Mouse (Mus musculus): ENCODE measurements around the gene Tns2. TPM values are rescaled to one million over a fixed set of nuclear protein-coding genes. Genes with fewer than 3 reads are reported as not detected.

Tns2 gene
- total RNA-seq, 2 experiments from 2014 or later: 38.8 to 41.9 TPM

DNA sequence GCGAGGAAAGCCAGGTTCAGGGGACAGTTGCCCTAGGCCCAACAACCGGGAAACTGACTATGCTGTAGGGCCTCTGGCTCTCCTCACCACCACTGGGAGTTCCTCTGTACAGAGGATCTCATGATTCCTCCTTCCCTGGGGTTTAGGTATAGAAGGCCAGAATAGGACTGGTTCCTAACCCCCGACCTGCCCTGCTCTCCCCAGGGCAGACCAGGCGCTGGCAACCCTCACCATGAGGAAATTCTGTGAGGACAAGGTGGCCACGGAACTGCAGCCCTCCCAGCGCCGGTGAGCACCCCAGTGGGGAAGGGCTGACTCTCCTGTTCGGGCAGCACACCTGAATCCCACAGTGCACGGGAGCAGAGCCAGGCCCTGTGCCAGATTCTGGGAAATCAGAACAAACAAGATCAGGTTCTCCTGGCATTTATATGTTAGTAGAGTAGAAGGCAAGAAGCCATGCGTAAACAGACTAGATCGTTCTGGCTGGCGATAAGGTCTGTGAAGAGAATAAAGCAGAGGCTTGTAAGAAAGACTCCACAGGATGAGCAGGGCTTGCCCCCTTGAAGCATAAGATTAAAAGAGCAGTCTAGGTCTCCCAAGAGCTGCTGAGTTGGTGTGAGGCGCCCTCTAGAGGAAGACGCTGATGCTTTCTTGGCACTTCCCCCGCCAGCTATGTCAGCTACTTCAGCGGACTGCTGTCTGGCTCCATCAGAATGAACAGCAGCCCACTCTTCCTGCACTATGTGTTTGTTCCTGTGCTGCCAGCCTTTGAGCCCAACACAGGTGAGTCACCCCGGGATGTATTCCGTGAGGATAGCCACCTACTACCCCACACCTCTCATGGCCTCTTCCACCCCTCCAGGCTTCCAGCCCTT, 8.7 kb downstream of the Tns2 start:
- peak; percentile 84 for DNase-seq

DNA sequence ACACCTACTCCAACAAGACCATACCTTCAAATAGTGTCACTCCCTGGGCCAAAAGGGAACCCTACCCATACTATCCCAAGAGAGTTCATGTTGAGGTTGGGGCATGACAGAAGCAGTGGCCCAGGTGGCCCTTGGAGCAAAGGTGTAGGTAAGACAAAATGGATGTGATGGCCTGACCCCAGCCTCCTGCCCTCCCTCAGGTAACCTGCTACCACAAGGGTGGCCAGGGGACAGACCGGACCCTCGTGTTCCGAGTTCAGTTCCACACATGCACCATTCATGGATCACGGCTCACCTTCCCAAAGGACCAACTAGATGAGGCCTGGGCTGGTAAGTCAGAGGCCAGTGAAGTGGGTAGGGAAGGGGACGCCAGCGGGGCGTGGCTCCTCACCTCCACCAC, 10.1 kb downstream of the Tns2 start:
- DNase-seq: no peak

DNA sequence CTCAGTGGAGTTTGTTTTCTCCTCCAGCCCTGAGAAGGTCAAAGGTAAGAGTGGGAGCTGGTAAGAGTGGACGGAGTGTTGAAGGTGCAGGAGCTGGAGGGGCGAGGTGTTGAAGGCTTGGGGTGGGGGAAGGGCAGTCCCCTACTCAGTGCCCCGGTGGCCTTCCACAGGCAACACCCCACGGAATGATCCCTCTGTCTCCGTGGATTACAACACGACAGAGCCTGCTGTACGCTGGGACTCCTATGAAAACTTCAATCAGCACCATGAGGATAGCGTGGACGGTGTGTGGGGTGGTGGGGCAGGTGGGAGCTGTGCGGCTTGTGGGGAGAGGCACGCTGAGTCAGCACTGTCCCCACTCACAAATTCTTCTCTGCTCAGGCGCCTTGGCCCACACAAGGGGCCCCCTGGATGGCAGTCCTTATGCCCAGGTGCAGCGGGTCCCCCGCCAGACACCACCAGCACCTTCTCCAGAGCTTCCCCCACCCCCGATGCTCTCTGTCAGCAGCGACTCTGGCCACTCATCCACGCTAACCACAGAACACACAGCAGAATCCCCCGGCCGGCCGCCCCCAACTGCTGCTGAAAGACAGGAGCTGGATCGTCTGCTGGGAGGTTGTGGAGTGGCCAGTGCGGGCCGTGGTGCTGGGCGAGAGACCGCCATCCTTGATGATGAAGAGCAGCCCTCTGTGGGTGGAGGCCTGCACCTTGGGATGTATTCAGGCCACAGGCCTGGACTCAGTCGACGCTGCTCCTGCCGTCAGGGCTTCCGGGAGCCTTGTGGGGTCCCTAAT, 10.7 kb downstream of the Tns2 start:
- DNase-seq: no peak

DNA sequence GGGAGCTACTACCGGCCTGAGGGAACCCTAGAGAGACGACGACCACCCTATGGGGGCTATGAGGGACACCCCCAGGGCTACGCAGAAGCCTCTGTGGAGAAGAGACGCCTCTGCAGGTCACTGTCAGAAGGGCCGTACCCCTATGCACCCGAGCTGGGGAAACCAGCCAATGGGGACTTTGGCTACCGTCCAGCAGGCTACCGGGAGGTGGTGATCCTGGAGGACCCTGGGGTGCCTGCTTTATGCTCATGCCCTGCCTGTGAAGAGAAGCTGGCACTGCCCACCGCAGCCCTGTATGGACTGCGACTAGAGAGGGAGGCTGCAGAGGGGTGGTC, 11.2 kb downstream of the Tns2 start:
- peak; percentile 48 for DNase-seq

DNA sequence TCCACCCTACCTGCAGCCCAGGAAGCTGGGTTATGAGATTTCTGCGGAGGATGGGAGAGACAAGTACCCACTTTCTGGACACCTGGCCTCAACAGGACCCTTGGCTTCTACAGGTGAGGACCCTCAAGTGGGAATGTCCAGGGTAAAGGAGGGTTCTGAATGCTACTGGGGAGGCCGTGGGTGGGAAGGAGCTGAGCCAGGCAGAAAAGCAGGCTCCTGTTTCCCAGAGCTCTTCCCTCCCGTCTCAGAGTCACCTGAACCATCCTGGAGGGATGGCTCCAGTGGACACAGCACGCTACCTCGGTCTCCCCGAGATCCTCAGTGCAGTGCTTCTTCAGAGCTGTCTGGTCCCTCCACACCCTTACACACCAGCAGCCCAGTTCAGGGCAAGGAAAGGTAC, 12.0 kb downstream of the Tns2 start:
- no peak for DNase-seq

DNA sequence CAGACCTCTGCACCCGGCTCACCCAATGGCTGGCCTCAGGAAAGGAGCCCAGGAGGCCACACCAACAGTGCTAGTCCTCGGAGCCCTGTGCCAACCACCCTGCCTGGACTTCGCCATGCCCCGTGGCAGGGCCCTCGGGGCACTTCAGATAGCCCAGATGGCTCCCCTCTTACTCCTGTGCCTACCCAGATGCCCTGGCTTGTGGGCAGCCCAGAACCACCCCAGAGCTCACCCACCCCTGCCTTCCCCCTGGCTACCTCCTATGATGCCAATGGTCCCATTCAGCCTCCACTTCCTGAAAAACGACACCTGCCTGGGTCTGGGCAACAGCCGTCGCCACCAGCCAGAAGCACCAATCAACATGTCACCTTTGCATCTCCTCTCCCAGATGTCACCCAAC, 12.6 kb downstream of the Tns2 start:
- no peak for DNase-seq

DNA sequence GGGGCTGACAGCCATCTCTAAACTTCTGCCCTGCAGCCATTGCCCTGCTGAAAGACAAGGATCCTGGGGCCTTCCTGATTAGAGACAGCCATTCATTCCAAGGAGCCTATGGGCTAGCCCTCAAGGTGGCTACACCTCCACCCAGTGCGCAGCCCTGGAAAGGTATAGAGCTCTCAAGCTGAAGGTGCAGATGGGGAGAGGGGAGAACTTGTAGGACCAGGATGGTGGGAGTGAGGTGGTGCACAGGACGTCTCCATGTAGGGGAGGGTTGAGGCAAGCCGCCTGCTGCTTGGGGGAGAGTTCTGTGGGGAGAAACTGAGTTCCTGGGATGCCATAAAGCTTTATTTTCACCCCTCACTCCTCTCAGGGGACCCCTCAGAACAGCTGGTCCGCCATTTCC, 13.5 kb downstream of the Tns2 start:
- no peak for DNase-seq

DNA sequence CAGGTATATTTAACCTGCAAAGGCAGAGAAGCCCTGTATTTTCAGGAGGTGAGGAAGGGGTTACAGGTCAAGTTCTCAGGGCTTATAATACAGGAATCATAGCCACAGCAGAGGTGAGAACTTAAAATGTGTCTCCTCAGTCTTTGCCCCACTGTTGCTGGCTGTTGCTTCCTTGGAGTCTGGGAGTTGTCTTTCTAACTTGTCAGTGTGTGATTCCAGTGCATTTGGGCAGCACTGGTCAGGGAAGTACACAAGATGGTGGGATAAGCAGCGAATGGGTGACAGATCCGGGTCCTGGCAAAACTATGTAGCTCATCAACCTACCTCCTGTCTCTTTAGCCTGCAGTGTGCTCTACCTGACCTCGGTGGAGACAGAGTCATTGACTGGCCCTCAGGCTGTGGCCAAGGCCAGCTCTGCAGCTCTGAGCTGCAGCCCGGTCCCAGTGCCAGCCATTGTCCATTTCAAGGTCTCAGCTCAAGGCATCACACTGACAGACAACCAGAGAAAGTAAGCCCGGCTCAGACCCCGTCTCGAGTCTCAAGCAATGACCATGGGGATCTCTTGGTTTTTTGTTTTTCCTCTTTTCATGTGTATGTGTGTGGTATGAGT, 14.5 kb downstream of the Tns2 start:
- DNase-seq: no peak

DNA sequence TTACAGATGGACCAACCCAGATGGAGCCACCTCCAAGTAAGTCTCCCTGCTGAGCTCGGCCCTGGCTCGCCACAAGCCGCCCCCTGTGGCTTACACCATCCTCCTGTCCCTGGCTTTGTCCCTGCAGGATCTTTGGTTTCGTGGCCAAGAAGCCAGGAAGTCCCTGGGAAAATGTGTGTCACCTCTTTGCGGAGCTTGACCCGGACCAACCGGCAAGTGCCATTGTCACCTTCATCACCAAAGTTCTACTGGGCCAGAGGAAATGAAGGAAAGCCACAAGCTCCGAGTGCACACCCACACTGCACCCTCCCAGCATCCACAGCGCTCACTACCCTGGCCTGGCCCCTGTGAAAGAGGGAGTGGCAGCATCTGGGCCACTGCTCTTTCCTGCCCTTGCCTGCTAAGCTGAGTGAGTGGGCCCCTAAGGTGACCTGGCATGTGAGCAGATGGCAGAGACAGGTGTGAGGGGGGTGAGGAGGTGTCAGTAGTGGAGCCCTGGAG, 15.6 kb downstream of the Tns2 start:
- DNase-seq: no peak

DNA sequence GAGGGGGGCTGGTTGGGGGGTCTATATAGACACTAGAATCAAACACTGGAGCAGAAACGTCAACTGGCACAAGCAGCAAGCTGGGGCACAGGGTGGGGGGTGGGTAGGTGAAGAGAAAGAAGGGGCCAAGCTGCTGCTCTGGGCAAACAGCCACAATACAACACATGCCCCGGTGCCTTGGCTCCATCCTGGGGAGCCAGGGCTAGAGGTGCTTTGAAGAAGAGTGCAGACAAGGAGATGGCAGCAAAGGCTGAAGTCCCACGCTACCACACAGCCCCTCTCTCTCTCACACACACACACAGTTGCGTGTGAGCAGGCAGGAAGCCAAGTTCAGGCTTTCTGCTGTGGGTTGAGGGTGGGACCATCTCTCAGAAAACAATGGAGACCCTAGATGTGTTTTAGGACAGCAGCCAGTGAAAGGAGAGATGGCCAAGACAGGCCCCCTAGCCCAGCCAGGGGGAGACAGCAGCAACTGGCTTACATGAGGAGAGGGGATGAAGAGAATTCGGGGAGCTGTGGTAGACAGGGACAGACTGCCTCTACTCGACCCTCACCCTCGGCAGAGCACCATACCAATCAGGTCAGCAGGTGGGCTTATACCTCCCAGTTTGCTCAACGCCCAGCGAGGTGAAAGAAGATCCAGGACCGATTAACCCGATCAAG, 16.7 kb downstream of the Tns2 start:
- DNase-seq: peak; percentile 15

DNA sequence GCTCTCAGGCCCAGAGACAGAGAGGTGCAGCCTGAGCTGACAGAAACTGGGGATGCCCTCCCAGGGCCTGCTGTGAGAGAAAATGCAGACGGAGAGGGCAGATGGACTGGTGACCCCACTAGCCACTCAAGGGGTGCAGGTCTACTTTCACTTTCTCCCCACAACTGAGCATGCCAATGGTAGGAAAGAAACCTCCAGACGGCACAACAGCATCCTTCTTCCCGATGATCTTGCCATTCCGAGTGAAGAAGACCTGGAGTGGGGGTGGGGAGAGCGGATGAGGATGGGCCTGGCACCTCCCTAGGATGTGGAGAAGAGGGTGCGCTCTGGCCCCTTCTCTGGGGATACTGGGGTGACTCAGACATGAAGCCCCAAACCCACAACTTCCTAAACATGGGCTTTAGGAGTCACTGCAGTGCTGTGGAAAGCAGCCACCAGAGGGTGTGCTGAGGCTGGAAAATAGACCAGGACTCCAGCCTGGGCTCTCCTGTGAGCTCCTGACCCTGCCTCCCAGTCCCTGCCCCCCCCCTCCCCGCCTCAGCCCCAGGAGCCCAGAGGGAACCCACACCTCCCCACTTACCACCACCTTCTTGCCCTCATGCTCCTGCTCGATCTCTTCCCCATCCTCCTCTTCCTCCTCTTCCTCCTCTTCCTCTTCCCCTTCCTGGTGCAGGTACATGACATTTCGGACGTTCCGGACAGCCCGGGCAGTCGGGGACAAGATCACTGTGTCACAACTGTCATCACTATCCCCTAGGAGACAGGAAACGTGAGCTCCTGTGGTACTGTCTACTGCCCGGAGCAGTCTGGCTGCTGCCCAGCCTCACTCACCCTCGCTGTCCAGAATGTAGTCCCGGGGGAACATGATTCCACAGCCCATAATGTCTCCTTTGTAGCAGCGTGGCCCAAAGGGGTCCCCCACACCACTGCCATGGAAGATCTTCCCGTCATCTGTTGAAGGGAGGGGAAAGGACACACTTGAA, 17.5 kb downstream of the Tns2 start:
- DNase-seq: peak; percentile 51

DNA sequence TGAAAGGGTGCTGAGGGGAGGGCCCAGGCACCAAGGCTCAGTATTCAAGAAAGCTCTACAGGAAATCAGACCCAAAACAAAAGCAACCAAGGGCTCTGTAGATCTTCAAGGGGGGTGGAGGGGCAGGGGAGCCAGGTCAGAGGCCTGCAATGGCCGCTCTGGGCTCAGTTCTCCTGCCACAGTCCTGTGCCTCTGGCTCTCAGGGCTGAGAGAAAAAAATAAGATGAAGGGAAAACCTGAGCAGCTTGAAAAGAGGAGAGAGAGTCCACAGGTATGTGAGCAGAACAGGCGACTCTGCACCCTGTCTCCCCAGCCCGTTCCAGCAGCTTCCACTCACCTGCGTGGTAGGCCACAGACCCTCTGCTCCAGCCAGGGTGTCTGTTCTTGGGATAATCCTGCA, 18.4 kb downstream of the Tns2 start:
- DNase-seq: no peak

DNA sequence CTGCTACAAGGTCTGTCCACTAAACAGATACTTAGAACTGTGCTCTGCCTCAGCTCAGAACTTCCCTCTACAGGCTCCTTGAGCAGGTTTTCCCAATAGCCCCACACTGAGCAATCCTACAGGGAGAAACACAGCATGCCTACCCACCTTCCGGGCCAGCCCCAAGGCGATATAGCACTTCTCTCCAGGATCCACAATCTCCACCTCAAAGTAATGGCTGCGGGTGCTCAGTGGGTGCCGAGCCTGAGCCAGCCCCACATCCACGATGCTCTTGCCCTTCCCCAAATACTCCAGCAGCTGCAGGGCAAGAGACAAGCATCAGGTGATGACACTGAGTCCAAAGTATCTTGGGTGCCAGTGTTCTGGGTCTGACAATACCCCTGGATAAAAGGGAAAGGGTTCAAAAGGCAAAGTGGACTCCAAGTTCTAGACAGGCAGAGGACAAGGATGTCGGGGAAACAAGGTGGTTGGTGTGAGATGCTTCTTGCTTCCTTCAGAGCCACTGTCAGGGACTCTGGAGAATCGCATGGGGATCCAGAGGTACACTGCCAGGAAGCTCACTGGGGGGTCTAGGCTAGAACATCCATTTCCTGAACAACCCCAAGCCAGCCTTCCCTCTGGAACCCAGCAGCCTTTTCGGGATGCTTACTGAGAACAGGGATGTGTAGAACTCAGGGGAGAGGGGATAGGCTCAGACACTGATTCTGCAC, 19.1 kb downstream of the Tns2 start:
- no peak for DNase-seq

DNA sequence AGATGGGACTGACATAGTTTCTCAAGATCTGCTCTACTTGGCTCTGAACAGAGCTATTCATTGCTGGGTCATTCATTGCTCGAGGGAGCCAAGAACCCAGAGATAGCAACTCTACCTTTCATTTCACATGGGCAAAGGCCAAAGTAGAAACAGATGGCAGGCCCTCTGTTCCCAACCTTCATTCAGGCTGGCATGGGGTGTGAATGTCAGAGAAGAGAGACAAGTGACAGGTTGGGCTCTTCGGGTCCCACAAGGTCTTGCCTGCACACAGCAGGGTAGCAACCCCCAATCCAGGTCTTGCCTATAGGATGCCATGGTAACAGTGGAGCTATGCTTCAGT, 19.6 kb downstream of the Tns2 start:
- no peak for DNase-seq

DNA sequence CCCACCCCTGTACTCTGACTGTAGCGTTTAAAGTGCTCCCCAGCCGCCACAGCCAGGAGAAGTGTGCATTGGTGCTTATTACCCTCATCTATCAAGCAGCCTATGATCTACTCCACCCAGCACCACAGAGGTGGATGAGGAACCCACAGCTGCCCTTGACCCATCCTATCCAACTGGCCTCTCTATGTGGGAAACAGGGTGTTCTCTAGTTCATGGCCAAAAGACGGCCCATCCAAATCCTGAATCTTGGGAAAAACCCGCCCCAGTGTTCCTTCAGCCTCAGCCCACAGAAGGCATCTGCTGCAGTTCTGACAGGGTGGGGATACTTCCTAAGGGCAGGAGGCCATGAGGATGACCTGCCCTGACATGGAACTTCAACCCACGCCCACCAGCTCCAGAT, 20.3 kb downstream of the Tns2 start:
- DNase-seq: peak; percentile 32

DNA sequence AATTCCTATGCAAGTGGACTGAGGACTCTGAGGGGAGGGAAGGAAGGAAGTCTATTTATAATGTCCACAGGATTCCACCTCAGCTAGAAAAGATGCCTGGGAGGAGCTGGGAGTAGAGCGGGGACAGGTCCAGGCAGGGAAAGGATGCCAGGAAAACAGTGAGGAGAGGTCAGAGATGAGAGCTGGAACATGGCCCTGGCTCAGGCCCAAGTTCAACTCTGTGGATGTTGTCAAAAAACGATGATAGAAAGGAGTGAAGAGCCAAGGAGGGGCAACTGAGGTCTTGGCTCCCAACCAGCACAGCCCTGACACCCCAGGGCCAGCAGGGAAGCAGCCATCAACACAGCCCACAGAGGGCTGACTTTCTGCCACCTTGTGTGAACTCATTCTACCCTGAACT, 26.1 kb downstream of the Tns2 start:
- peak; percentile 62 for DNase-seq

DNA sequence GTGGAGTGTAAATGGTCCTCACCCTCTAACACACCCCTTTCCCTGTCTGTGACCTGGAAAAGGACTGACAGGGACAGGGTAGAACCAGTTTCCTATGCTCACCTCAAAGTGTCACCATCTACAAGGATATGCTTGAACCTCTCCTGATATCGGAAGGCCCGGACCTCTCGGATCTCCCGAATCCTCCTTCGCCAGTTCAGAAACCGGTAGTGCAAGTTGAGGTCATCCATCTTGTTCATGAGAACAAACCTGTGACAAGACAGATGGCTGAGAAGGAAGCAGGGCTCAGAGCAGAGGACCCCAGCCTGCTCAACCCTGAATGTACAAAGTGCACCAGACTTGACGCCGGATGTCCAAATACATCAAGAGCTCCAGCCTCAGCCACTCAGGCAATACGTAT, 33.1 kb downstream of the Tns2 start:
- no peak for DNase-seq

DNA sequence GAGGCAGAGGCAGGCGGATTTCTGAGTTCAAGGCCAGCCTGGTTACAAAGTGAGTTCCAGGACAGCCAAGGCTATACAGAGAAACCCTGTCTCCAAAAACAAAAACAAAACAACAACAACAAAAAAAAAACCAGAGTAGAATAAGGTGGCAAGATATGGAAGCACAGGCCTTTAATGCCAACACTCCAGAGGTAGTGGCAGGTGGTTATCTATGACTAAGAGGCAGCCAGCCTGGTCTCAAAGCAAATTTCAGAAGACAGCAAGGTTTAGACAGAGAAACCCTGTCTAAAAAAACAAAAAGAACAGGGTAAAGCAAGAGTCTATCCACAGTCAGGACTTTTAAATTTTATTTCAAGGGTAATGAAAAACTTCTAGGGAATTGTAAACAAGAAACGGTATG, 34.5 kb downstream of the Tns2 start:
- no peak for DNase-seq

DNA sequence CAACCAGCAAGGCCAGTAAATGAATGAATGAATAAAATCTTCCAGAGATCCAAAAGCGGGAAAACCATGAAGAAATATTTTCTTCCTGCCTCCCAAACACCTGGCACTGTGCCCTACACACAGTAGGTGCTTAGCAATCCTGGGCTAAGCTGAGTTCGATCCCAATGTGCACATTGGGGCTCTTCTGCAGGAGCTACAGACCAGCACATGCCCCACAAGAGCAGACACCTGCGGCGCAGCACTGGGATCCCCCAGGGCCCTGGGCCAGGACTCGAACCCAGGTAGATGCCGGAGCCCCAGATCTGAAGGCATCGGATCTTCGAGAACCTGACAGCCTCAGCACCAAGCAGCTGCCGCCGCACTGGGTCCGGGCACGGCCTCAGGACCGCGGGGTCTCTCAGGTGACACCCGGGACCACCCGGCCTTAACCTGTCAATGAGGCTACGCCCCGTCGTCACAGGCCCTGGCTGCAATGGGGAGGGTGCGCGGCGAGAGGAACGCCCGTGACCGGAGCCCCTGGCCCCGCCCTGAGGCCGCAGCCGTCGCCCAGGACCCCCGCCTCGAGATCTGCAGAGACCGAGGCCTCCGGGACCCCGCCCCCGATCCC, 35.4 kb downstream of the Tns2 start:
- no peak for DNase-seq

DNA sequence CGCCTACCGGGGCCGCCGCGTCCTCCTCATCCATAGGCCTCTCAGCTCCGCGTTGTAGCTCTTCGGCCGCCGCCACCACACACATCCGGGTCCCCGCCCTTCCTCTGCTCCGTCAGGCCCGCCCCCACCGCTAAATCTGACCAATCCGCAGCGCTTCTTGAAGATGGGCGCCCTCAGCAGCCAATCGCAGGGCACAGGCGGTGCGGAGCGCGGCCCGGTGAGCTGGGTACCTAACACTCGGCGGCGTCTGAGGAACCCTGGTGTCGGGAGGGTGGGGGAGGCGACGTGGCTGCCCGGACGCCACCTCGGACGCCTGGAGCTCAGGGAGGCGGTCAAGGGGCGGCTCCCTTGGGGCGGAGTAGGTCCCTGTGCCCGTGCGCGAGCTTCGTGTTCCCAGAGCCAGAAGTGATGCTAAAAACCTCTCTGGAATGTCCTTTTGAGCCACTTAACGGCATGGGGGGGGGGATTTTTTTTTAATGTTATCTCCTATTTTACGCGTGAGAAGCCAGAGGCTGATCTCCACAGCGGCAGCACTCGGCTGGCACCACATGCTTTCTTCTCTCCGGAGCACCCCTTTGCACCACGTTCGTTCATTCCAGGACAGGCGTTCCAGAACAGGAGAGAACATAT, 36.0 kb downstream of the Tns2 start, which contains the start of gene Spryd3:
Gene Spryd3 (minus strand): TSS at position 106 of the 630 bp plus-strand sequence.
- DNase-seq: peak; percentile 94
